Mouse (Mus musculus) G1E-ER4 (cell line): ENCODE measurements around the gene Kcnh1. TPM values are rescaled to one million over a fixed set of nuclear protein-coding genes. Genes with fewer than 3 reads are reported as not detected.

Experiments
- GATA1 ChIP-seq: IDR thresholded peaks from one replicate; pipeline ENCODE4 v1.8.0; 2012; ENCODE audit warnings: low read length, inconsistent platforms
- polyA plus RNA-seq: library from polyadenylated mRNA; stranded (reverse); fragments of >175 nt; gene quantifications from 2 replicates; pipeline ENCODE4 v1.2.3, GENCODE M21; 2012

Kcnh1 gene
- polyA plus RNA-seq, 1 experiment, result not detected

DNA sequence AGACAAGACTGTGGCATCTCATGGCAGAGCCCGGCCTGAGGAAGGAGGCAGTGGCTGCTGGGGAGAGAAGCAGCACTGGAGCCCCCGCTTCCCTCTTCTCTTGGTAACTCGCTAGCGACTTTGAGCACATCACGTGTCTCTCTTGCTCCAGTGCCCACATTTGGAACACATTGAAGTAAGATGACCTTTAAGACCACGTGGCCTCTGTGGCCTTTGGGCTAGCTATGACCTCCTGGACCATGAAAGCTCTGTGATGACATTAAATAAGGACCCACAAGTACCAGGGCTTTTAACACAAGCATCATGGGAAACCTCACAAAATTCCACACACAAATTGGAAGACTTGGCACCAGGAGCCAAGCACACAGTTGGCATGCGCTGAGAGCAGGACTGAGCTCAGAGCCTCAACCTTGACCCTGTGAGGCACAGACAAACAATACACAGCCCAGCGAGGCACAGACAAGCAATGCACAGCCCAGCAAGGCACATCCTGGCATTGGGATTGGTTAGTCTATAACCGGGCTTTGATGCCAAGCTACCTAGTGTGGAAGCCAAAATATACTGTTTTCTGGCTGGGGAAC, 225.8 kb downstream of the Kcnh1 start:
- TF ChIP-seq GATA1, result no peak

DNA sequence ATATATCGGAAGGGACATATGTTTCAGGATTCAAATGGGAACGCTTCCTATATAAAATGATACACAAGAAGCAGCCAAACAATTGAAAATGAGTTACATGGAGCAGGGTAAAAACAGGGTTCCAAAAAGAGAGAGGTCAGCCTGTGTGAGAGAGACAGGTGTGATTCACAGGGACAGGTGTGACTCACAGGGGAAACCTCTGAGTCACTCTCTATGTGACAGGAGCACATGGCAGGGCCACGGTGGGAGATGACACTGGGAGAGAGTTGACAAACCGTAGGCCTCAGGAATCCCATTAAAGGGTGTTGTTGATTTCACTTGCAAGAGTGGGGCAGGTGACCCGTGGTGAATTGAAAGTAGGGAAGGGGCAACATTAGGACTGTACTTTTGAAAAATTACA, 228.6 kb downstream of the Kcnh1 start:
- no peak for TF ChIP-seq GATA1

DNA sequence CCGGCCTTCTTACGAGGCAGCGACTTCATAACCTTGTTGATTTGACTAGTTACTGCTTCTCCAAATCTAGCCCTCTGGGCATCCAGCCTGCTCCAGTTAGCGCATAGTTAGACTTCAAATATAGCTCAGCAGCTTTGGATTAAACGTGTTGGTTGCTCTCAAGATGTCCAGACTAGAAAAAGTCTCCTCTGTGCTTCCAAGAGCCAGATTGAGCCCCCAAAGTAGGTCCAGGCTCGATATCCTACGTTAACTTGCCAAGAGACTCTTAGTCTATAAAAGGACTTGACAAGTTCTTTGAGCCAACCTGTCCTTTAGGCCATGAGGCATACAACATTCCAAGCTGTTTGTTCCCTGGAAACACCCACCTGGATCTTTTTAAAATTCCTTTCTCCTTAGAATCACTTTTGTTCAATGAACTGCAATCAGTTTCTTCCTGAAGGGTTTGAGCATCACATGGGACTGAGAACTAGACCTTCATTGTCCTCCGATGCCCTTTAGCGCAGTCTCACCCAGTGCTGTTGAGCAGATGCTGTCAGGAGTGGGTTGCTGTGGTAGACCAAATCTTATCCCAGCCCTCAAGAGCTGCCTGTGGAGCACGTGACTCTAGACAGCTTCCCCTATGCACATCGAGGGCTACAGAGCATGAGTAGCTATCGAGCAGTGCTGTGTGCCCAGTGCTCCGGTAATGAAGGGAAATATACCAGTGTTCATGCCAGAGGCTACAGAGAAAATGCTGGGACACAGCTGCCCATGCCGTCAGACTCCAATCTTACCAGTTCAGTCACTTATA, 231.0 kb downstream of the Kcnh1 start:
- TF ChIP-seq GATA1, result no peak

DNA sequence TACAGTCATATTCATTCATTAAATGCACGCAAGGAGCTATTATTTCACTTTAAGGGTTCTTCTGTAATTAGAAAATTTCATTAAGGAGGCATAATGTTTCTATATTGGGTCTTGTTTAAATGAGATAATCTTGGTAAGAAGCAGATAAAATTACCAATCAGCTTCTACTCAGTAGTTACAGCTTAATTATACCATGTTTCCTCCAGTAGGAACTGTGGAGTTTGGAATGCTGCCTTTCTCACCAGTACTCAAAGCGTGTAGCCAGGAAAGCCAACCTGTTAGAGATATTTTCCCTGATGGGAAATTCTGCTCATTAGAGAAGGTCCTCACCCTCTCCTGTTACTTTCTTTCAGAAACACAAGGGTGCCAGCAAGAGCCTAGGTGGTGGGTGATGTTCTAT, 240.8 kb downstream of the Kcnh1 start:
- TF ChIP-seq GATA1, result no peak

DNA sequence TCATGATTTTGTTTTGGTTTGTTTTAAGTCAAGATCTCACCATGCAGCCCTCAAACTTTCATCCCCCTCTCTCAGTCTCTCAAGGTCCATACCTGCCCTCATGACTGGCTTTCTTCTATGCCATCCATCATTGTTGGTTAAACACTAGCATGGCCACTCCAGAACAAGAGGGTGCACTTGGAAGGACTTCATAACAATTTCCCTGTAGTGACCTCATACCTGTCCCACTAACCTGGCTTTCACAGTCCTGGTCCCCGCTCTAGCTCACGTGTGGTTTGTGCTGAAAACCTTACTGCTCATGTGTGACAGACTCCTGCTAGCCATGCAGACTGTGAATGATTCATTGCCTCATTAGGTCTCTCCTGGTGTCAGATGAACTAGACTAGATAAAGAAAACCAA, 244.9 kb downstream of the Kcnh1 start:
- TF ChIP-seq GATA1, result no peak

DNA sequence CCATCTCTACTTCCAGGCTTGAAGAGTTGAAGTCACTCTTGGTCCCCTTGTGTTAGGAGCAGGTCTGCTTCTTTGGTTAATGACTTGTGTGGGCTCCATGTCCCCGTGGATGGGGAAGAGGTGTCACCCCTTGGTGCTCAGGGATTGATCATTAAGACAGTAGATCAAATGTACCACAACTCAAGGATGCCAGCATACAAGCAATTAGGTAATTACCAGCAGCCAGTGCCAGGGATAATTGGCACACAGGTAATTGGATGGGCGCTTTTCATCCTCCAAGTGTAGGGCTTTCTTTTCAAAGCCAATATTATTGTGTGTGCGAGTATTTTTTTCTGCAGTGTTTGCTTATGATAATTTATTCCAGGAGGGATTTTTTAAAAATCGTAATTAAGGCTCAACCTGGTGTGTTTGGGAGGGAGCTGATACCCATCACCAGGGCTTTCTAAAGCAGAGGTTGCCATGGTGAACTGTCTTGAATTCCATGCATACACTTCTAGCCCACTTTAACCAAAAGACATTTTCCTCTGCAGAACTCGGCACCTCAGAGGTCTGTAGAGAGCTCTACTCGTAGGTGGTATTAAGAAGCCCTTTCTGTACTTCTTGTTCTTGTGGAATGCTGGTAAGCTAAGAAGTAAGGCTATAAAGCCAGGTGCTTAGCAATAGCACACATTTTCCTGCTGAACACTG, 248.7 kb downstream of the Kcnh1 start:
- TF ChIP-seq GATA1, result no peak

DNA sequence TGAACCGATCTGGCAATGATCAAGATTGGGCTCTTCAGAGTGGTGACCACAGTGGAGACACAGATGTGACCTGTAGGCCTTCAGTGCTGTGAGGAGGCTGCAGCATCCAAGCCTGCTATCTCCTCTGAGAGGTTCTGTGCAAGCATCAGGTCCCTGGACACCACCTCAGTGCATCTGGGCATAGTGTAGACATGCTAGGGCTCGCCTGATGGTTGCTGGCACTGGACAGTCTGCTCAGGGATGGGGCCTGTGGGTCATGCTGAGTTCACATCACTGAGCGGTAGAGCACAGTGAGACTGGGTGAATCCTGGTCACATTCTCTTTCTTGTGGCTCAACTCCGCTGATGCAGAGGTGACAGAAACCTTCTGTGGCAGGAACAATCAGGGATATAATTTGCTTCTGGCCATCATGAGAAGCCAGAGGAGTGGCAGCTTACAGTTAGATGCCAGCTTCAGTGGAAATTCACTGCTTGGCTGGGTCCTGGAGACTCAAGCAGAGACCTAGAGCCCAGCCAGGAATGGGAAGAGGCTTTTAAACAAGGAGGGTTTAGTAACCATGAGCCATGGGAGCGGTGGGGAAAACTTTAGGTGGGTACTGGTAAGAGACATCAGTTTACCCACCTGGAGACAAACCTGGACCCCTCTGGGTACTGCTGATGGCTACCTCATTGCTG, 252.3 kb downstream of the Kcnh1 start:
- no peak for TF ChIP-seq GATA1

DNA sequence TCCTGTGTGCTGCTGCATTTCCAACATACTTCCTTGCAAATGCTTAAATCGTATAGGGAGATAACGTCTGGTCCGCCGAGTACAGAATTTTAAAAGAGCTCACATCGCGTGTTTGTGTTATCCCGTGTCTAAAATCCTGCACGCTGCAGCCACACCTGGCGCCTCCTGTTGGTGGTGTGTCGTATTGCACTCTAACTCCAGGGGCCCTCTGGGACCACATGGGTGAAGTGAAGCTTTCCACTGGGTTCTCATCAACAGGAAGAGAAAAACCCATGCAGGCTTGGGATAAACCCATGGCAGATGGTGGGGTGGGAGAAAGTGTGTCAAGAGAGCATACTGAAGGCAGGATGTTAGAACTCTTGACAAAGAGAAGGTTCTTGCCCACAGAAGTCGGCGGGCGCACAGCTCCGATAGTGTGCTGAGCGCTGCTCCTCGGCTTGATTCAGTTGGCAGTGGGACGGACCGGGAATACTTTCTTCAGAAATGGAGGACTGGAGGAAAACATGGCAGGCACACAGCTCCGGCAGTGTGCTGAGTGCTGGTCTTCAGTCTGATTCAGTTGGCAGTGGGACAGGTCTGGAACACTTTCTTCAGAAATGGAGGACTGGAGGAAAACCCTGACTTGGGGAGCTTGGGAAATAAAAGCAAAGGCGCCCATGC, 253.6 kb downstream of the Kcnh1 start:
- TF ChIP-seq GATA1, result no peak

DNA sequence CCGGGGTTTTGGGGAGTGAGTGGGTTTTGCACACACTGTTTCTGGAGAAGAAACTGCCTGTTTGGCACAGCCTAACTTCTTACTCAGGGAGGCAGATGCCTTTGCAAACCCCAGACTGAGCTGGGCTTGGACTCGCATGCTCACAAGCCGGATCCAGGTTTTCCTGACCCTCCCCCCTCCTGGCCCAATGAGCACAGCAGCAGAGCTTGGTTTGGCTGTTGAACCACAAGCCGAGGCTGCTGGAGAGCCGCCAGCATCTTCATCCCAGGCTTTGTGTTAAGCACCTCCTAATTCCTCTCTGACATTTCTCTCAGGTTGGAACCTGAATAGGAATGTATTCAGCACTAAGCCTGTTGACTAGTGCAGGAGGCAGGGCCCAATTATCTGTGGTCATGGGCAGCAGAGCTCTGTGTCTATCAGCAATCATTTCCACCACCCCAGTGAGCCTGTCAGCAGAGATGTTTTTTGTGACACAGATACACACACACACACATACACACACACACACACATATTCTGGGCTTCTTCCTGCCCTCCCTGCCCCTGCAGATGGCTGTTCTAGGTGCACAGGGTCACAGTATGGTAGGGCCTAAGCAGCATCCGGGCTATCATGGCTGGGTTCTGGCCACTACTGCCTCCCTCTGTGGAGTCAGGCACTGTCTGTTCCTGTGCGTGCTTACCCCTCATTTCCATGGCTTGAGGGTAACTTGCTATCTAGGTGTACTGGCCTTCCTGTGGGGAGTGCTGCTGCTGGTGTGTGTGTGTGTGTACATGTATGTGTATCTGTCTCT, 254.3 kb downstream of the Kcnh1 start:
- no peak for TF ChIP-seq GATA1

DNA sequence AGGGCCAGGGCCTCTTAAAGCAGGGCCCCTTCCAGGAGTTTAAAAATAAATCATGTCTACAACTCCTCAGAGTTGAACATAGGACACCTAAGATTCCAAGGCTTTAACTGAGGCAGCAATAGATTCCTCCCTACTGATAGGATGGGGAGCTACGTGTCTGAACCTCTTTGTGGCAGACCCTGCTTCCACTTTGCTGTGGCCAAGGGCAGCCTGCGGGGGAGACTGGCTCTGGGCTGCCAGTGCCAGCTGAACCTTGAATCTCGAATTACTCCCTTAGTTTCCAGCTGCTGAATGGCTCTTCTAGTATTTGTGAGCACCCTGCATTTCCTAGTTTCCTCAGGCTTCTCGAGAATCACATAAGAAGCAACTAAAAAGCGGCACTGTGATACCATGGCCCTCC, 255.6 kb downstream of the Kcnh1 start:
- no peak for TF ChIP-seq GATA1

DNA sequence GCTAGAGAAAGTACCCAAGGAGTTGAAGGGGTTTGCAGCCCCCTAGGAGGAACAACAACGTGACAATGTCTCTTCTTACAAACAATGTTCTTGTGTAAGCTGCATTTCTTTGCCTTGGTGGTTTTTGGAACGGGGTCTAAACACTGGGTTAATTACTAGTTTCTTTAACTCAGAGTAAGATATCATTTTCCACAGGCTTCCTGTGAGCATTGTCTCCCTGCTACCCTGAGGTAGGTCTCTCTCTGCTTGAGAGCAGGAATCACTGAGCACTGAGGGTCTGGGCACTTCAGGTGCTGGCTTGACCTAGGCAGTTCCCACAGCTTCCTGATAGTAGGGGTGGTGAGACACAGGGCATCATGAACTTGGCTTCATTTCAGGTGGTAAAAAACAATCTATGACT, 257.1 kb downstream of the Kcnh1 start:
- no peak for TF ChIP-seq GATA1

DNA sequence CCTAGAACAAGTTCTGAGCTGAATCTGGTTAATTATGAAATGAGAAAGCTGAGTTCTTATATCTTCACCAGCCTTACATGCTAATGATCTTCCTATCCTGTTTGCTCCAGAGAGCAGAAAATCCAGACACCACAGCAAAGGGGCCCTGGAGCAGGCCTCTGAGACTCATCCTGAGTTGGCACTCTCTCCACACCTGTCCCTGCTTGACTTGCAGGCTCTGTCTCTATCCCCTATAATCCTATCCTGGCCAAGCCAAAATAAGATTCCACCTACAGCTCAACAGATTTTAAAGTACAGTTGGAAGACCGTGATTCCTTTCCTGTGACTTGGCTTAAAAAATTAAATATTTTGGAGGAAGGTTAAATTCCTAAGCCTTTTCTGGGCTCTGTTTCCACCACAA, 257.9 kb downstream of the Kcnh1 start:
- no peak for TF ChIP-seq GATA1

DNA sequence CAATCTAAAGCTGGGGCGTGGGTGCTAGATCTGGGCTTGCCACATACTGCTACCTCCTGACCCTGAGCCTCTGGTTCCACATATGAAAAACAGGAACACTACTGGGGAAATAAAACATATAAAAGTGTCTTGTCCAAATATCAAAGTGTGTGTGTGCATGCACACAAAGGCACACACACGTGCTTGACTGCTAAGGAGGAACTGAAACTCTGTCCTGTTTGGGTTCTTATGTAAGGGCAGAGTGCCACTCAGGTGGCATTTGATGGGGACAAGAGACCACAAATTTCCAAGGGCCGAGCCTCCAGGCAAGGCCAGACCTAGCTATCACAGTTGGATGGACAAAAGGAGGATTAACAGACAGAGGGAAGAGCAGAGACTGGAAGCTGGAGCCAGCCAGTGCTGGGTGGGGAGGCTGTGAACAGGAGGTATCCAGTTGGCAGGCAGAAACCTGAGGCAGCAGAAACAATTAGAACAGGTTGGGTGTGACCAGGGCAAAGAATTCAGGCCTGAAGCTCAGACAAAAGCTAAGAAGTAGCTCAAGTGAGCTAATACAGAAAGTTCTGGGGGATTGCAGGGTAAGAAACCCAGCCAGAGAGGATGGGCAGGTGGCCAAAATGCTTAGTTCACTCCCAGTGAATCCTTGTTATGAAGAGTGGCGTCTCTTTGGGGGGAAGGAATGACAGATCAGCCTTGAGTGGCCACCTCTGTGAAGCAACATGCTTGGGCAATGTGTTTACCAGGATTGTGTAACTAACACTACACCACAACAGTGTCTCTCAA, 259.2 kb downstream of the Kcnh1 start:
- TF ChIP-seq GATA1, result no peak

DNA sequence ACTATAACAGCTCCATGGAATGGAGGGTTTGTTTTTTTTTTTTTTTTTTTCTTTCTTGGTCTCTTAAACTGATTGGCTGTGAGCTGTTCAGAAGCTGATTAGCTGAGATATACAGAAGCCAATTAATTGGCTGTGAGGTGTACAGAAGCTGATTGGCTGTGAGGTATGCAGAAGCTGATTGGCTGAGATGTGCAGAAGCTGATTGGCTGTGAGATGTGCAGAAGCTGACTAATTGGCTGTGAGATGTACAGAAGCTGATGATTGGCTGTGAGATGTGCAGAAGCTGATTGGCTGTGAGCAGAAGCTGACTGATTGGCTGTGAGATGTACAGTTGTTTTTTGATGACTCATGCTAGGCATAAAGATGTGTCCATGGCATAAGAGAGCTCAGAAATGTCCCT, 259.9 kb downstream of the Kcnh1 start:
- TF ChIP-seq GATA1, result no peak
